Mouse (Mus musculus) ES-E14 (cell line): Measurements from ENCODE around the gene Dync1i1. TPM values are rescaled to one million over a fixed set of nuclear protein-coding genes. Genes with fewer than 3 reads are reported as not detected.

ENCODE experiments used
- DNase-seq: peaks from one replicate; pipeline ENCODE4 v3.0.0-alpha.2; 2013; ENCODE audit warnings: low read depth, low spot score
- H3K27ac ChIP-seq: 2 replicates; pipeline ENCODE4 v1.5.1; 2012; ENCODE audit warnings: low read depth, mild to moderate bottlenecking, low read length, moderate library complexity, mixed read lengths; ENCODE audit not compliant: poor library complexity, insufficient read depth, severe bottlenecking
- H3K36me3 ChIP-seq: 2 replicates; pipeline ENCODE4 v1.6.1; 2012; ENCODE audit warnings: mild to moderate bottlenecking, low read length, moderate library complexity, mixed read lengths; ENCODE audit not compliant: control insufficient read depth, poor library complexity, insufficient read depth, severe bottlenecking
- H3K4me1 ChIP-seq, 2 experiments: fragments of 150-350 bp in 1 of 2; sonication (generic) in 1 of 2; 2 replicates each; pipeline ENCODE4 v1.6.1; 2012; ENCODE audit warnings: low read length in 2 of 2, mild to moderate bottlenecking in 1 of 2, mixed read lengths in 1 of 2; ENCODE audit not compliant: control insufficient read depth in 2 of 2, insufficient read depth in 2 of 2, poor library complexity in 1 of 2
- H3K4me3 ChIP-seq, 2 experiments: fragments of 150-350 bp in 1 of 2; sonication (generic) in 1 of 2; 2 replicates each; pipeline ENCODE4 v1.5.1; 2012; ENCODE audit warnings: low read length in 2 of 2, low read depth in 1 of 2, mild to moderate bottlenecking in 1 of 2, mixed read lengths in 1 of 2; ENCODE audit not compliant: insufficient read depth in 1 of 2, poor library complexity in 1 of 2, severe bottlenecking in 1 of 2
- H3K9ac ChIP-seq: 2 replicates; pipeline ENCODE4 v1.6.1; 2012; ENCODE audit warnings: low read depth, mild to moderate bottlenecking, low read length, mixed read lengths; ENCODE audit not compliant: poor library complexity, insufficient read depth, severe bottlenecking
- H3K9me3 ChIP-seq: fragments of 150-350 bp; sonication (generic); 2 replicates; pipeline ENCODE4 v1.6.1; 2012; ENCODE audit warnings: low read depth, mild to moderate bottlenecking, low read length; ENCODE audit not compliant: control insufficient read depth, insufficient read depth
- CHD2 ChIP-seq: IDR thresholded peaks from 2 replicates; pipeline ENCODE4 v1.6.1; 2014; ENCODE audit warnings: mild to moderate bottlenecking, low read depth, low read length, inconsistent platforms
- HCFC1 ChIP-seq: IDR thresholded peaks from 2 replicates; pipeline ENCODE4 v1.6.1; 2012; ENCODE audit warnings: low read length, inconsistent platforms, borderline replicate concordance; ENCODE audit not compliant: insufficient read depth
- MAFK ChIP-seq: IDR thresholded peaks from 2 replicates; pipeline ENCODE4 v1.6.1; 2014; ENCODE audit warnings: mild to moderate bottlenecking, low read depth, low read length, inconsistent platforms; ENCODE audit not compliant: insufficient read depth
- ZC3H11A ChIP-seq: IDR thresholded peaks from 2 replicates; pipeline ENCODE4 v1.6.1; 2012; ENCODE audit warnings: low read depth, mild to moderate bottlenecking, inconsistent platforms, low read length, borderline replicate concordance
- ZNF384 ChIP-seq: IDR thresholded peaks from 2 replicates; pipeline ENCODE4 v1.6.1; 2012; ENCODE audit warnings: low read depth, low read length, inconsistent platforms
- in situ Hi-C, 2 experiments: fragments of 600-800 bp; cut with MboI; formaldehyde crosslinking; loops; one replicate each; pipeline ENCODE4 v1.15.1; 2025; ENCODE audit warnings: low sequenced_read_pairs in 2 of 2, inconsistent platforms in 1 of 2; ENCODE audit not compliant: unreplicated experiment in 2 of 2
- total RNA-seq: library from RNA; depleted of rRNA; stranded (reverse); fragments of 300-350 nt; gene quantifications from 2 replicates; pipeline ENCODE4 v1.2.3, GENCODE M21; 2012

The Dync1i1 gene
- total RNA-seq, 1 experiment = 0.71 TPM

- Histone ChIP-seq H3K36me3 (no peaks in the 10 kb centered on the region), H3K4me1 (0 out of 4 replicates have a peak, but pooled peaks cover 0 to 2% of the 10 kb centered on the region in 2 experiments), H3K9me3 (no peaks in the 10 kb centered on the region), H3K4me3 (peak overlapping the region; percentile 63 to 67; a peak in 3 of 4 replicates), H3K9ac (no peak overlapping the region), H3K27ac (no peak overlapping the region)
- in situ Hi-C loops = loop anchor here in 1 of 2 experiments (10.0 kb wide), 1 partner anchor 1149 kb away; no protein-coding TSS in a partner anchor
- no peak for DNase-seq
- TF ChIP-seq HCFC1 = no peak
- peak; percentile 12; the same call in 1 of the 2 replicates for TF ChIP-seq ZNF384
Observed at GRCm38 (mm10) chr6:5726237-5726670, 815 bp downstream of the Dync1i1 start.

DNA sequence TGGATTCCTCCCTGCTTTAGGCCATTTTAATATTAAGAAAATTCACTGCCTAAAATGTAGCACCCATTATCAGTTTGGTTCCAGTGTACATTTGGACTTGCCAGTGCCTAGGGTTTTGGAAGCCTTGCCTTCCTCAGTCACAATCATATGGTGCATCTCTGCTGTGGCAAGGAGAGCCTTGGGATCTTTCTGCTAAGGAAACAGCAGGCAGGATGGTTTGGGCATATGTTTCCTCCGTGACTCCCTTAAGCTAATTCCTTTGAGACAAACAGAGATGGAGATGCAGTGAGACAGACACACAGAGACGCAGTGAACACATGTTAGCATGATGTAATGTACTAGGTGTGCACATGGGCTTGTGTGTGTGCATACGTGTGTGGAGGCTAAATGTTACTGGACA, 7.8 kb downstream of the Dync1i1 start:
- Histone ChIP-seq H3K9me3 (no peaks in the 10 kb centered on the region), H3K4me3 (no peak overlapping the region), H3K4me1 (no peaks in the 10 kb centered on the region), H3K36me3 (no peaks in the 10 kb centered on the region), H3K27ac (no peak overlapping the region), H3K9ac (no peak overlapping the region)
- DNase-seq = no peak
- TF ChIP-seq HCFC1 (no peak), CHD2 (no peak), ZNF384 (no peak), ZC3H11A (no peak), MAFK (no peak)
- in situ Hi-C loops = no loop called here

GRCm38 (mm10) chr6:5734398-5734797, 9.0 kb downstream of the Dync1i1 start:
- H3K4me3 ChIP-seq = no peak overlapping the region
- H3K27ac ChIP-seq = no peak overlapping the region
- no peak overlapping the region for H3K9ac ChIP-seq
- DNase-seq = no peak
- H3K9me3 ChIP-seq = no peaks in the 10 kb centered on the region
- in situ Hi-C loops = no loop called here
- no peaks in the 10 kb centered on the region for H3K36me3 ChIP-seq
- H3K4me1 ChIP-seq = no peaks in the 10 kb centered on the region
- TF ChIP-seq HCFC1 (no peak), CHD2 (no peak), ZC3H11A (no peak), ZNF384 (no peak), MAFK (no peak)

DNA sequence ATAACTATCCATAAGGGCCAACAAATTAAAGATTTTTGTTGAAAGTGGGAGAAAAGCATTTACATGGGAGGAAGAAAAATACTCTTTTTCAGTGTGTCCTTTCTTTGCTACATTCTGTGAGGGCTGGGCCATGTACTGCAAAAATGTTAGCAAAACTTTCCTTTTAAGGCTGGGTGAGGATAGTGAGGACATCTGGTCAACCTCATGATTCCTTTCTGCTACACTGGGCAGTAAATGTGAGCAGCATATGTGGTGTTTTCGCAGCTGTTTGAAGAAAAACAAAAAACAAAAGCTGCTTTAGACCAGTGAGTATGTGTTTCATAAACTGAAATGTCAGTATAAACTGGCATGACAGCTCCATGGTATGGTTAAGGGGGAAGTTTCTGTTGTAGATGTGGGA, 9.4 kb downstream of the Dync1i1 start:
- in situ Hi-C loops = no loop called here
- no peaks in the 10 kb centered on the region for H3K9me3 ChIP-seq
- H3K36me3 ChIP-seq = no peaks in the 10 kb centered on the region
- no peak for DNase-seq
- H3K4me1 ChIP-seq = no peaks in the 10 kb centered on the region
- H3K4me3 ChIP-seq = no peak overlapping the region
- H3K27ac ChIP-seq = no peak overlapping the region
- TF ChIP-seq ZC3H11A (no peak), CHD2 (no peak), MAFK (no peak), ZNF384 (no peak)
- H3K9ac ChIP-seq = no peak overlapping the region

DNA sequence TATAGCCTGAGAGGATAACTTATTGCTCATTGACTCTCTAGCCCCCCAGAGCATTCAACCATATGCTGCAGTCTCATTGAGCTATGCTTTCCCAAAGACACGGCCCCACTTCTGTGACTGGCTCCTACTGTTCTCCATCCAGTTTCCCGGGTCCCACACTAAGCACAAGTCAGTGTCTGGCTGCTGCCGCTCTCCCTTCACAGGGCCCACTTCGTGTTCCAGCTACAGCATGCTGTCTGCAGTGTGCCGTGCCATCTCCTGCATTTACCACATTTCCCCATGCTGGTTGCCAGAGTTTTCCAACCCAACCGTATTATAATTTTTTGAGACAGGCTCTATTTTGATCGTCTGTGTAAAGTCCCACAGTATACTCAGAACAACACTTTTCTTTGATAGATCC, 14.3 kb downstream of the Dync1i1 start:
- no peaks in the 10 kb centered on the region for H3K36me3 ChIP-seq
- H3K4me1 ChIP-seq = no peaks in the 10 kb centered on the region
- no peak for DNase-seq
- H3K27ac ChIP-seq = no peak overlapping the region
- H3K4me3 ChIP-seq = no peak overlapping the region
- TF ChIP-seq ZNF384 (no peak), HCFC1 (no peak), MAFK (no peak), CHD2 (no peak), ZC3H11A (no peak)
- in situ Hi-C loops = no loop called here
- H3K9me3 ChIP-seq = no peaks in the 10 kb centered on the region
- H3K9ac ChIP-seq = no peak overlapping the region
